Mouse (Mus musculus) gastrocnemius, postnatal 10 days (tissue): ENCODE data around the gene Gm3029. TPM values are rescaled to one million over a fixed set of nuclear protein-coding genes. Genes with fewer than 3 reads are reported as not detected.
"Not testable (repeated sequence)": the region's sequence is repeated elsewhere in the genome, so short reads cannot be mapped to it uniquely, and the experiment has no call there.

Experiments
- DNase-seq: peaks from one replicate; pipeline ENCODE4 v3.0.0; 2021; ENCODE audit warnings: mixed read lengths
- long read RNA-seq, 2 experiments: library from polyadenylated mRNA; stranded (forward); transcript quantifications; one replicate each; pipeline ENCODE4 v2.0.0; 2021
- total RNA-seq, 2 experiments: library from RNA; stranded (reverse); gene quantifications; 2 replicates each; pipeline ENCODE4 v1.2.3; 2021

Gene Gm3029
- total RNA-seq = not detected
- long read RNA-seq, experiment 1 = 0 reads
- long read RNA-seq, experiment 2 = 0 reads

DNA sequence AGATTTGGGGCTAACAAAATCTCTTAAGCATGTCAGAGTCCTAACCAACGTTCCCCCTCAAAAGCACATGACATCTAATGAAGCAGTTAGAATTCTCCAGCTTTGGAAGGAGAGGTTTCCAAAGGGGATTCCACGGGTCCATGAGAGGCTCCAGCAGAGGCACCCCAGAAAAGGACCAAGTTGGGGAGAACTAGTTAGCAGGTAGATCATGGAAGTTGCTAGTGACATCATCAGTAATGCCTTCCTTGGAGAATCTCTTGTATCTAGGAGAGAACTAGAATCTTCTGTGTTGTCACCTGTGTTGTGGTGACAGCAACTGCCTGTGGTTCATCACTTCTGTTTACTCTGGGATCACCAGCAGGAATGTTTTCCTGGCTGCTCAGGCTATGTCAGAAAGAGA is at the start of gene Gm3029:
Gene Gm3029, plus strand, starts transcription at position 301 of the 400 bp plus-strand sequence.
- DNase-seq = not testable (repeated sequence)

DNA sequence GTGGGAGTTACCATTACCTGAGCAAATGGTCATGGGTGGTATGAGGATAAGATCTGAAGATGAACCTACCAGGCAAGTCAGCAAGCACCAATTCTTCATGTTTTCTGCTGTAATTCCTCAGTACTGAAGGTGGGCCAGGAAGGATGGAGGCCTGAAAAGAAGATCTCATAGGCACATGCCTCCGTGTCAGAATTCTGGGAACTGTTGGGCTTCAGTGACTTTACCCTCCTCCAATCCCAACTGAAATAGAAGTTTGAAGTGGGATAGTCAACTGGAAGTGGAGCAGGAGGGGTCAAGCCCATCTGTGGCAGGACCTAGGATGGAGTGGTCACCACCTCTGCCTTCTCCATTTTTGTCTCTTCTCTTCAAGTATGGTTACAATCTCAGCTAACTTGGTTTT is 47.7 kb upstream of the Gm3029 start, which contains the start of gene Gm2916:
Gene Gm2916, plus strand, starts transcription at position 301 of the 400 bp plus-strand sequence.
- DNase-seq = not testable (repeated sequence)

DNA sequence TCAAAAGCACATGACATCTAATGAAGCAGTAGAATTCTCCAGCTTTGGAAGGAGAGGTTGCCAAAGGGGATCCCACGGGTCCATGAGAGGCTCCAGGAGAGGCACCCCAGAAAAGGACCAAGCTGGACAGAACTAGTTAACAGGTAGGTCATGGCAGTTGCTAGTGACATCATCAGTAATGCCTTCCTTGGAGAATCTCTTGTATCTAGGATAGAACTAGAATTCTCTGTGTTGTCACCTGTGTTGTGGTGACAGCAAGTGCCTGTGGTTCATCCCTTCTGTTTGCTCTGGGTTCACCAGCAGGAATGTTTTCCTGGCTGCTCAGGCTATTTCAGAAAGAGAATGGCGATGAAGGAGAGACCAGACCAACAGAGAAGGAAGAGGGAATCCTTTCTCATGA is 31.7 kb downstream of the Gm3029 start, which contains the start of gene Gm3095:
Gene Gm3095, plus strand, starts transcription at position 301 of the 400 bp plus-strand sequence.
- DNase-seq = not testable (repeated sequence)

Other genes with a start within 250 kb of the Gm3029 start
- not detected for gene Gm3043, start 243.0 kb upstream of the Gm3029 start, total RNA-seq
- 1 to 10 TPM in 1 of 2 experiments, not detected in 1; 1.1 TPM for gene Gm3002, start 121.7 kb upstream of the Gm3029 start, total RNA-seq
- under 1 TPM in 1 of 2 experiments, not detected in 1; 0.70 TPM for gene Gm3033, start 85.5 kb upstream of the Gm3029 start, total RNA-seq
- gene Gm2916, start 47.6 kb upstream of the Gm3029 start, total RNA-seq = not detected
- gene Gm3095, start 31.8 kb downstream of the Gm3029 start, total RNA-seq = under 1 TPM in 1 of 2 experiments, not detected in 1; 0.31 TPM
- not detected for gene Gm3099, start 66.6 kb downstream of the Gm3029 start, total RNA-seq
- 1 to 10 TPM; 2.0 TPM for gene Gm5796, start 92.2 kb downstream of the Gm3029 start, total RNA-seq
- gene Gm3115, start 152.4 kb downstream of the Gm3029 start, total RNA-seq = under 1 TPM; 0.31 to 0.50 TPM
- 1 to 10 TPM in 1 of 2 experiments, under 1 TPM in 1; 0.40 to 2.0 TPM for gene Gm8108, start 178.8 kb downstream of the Gm3029 start, total RNA-seq
- not detected for gene Gm3127, start 233.3 kb downstream of the Gm3029 start, total RNA-seq